Mouse (Mus musculus): ENCODE results near the gene Map2.

DNA sequence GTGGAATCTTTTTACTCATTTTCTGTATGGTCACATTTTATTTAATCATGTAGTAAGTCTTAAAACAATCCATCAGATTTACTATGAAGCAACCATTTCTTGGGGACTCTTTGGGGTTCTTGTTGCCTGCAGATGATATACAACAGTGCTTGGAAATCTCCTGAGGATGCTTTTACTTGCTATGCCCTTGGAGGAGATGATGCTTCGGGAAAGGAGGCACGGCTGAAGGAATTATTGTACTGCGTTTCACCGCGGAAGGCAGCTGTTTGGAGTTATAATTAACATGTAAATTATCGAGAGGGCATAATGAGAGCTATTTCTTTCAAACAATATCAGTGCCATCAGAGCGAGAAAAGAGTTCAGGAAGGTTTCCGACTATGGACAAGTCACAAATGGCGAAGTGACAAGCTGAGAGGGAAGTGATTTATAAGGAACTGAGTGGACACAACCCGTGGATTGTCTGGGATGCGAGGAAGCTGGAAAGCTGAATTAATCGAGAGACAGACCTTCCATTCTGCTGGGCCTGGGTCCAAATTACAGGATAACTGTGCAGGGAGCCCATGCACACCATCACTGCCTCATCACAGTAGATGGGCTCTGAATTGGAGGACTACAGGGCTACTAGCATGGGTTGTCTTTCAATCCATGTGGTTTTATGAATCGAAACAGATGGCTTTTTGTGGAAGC lies 20.1 kb downstream of the Map2 start:
- TF ChIP-seq EP300 (optimal IDR thresholded peaks at IDR 0.05) (no peak), CTCF (IDR thresholded peaks at IDR 0.05; ENCODE audit: low read depth) (no peak)
